Mouse (Mus musculus) testis, postnatal 14 days (tissue): ENCODE measurements around the gene Sema4d.
A peak's percentile ranks its signal among the peaks of the same experiment; 100 is the strongest.
"Not testable (repeated sequence)": the region's sequence is repeated elsewhere in the genome, so short reads cannot be mapped to it uniquely, and the experiment has no call there.

ENCODE experiments used
- DNase-seq: peaks from one replicate; pipeline ENCODE4 v3.0.0; 2021; ENCODE audit warnings: low spot score

The Sema4d gene

GRCm38 (mm10) chr13:51679332-51679731 is 114.2 kb downstream of the Sema4d start:
- DNase-seq = no peak

- no peak for DNase-seq
Observed at GRCm38 (mm10) chr13:51678687-51679086, 114.9 kb downstream of the Sema4d start.

- DNase-seq = no peak
Observed at GRCm38 (mm10) chr13:51677630-51678185, 115.8 kb downstream of the Sema4d start.

- DNase-seq = no peak
Observed at GRCm38 (mm10) chr13:51677041-51677440, 116.5 kb downstream of the Sema4d start.

- DNase-seq = no peak
Observed at GRCm38 (mm10) chr13:51676641-51677040, 116.9 kb downstream of the Sema4d start.

DNA sequence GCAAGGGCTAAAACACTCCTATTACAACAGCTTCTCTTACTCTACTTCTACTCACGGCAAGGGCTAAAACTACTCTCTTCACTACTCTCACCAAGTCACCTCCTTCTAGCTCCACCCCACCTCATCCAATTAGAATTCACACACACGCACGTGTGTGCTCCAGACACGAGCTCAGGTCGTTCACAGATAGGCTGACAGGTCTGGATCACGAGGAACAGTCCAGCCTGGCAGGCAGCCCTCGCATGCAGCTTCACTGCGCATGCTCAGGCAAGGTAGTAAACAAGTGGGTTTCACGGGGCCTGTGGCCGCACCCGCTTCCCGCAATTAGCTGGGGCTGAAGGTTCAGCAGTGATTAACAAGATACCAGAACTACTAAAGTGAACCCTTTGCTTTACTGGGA is 125.4 kb downstream of the Sema4d start:
- DNase-seq = not testable (repeated sequence)

- no peak for DNase-seq
Observed at GRCm38 (mm10) chr13:51663561-51663960, 130.0 kb downstream of the Sema4d start.

GRCm38 (mm10) chr13:51659573-51659972 is 134.0 kb downstream of the Sema4d start:
- DNase-seq = no peak

GRCm38 (mm10) chr13:51658094-51658493 is 135.5 kb downstream of the Sema4d start:
- DNase-seq = no peak

- DNase-seq = no peak
Observed at GRCm38 (mm10) chr13:51656516-51657235, 136.9 kb downstream of the Sema4d start.

DNA sequence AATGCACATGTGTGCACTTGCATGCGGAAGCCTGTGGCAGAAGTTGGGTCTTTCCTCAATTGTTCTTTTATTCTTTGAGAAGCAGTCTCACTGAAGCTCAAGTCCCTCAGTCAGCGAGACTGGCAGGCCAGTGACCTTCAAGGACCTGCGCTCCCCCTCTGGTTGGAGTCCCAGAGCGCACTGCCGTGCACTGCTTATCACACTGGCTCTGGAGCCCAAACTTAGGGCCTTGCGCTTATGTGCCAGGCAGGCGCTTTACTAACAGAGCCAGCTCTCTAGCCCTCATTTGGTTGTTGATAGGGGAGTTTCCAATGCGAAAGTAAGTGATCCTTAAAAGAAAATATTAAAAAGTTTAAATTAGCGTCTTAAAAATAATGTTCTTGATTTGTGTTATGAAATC is 139.6 kb downstream of the Sema4d start:
- DNase-seq = no peak

- no peak for DNase-seq
Observed at GRCm38 (mm10) chr13:51653159-51653558, 140.4 kb downstream of the Sema4d start.

DNA sequence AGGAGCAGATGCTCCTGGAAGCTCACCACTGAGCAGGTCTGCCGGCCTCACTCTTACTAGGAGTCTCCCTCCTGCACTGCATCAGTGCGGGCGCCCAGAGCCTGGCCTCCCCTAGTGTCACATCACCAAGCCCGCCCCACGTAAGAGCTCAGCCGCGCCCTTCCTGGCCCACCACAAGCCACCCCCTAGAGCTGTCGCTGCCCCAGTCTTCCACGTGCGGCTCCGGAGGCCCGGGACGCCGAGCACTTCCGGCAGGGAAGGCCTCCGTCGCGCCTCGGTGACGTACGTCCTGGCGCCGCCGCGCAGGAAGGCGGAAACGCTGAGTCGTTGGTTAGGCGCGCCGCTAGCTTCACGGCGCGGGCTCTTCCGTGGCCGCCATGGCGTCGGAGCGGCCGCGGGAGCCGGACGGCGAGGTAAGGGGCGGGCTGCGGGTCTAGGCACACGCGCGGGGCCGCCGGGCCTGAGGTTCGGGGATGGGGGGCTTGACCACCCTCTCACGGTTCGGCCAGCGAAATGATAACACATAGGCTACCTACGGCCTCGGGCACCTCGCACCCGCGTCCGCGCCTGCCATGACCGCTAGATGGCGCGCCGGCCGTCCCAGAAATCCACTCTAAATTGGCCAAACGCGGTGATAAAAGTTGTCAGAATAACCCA is 142.0 kb downstream of the Sema4d start, which contains the start of gene Secisbp2:
Gene Secisbp2, plus strand, starts transcription at position 290 of the 657 bp plus-strand sequence.
- peak; percentile 94 for DNase-seq

DNA sequence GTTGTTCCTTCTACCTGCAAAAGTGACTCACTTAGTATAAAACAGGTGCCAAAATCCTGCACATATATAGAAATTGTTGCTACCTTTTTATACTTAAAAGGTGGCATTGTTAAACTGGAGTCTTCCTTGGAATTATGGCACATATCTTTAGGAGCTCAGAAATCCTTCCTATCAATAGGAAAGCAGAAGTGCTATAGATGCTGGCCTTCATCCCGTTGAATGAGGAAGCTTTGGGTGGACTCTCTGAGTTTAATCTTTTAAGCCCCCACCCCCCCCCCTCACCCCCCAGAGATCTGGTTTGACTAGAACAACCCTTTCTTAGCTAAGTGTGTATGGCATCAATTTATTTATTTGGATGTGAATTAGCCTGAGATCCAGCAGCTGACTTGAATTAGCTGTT is 143.8 kb downstream of the Sema4d start:
- no peak for DNase-seq

GRCm38 (mm10) chr13:51648237-51648636 is 145.3 kb downstream of the Sema4d start:
- no peak for DNase-seq

DNA sequence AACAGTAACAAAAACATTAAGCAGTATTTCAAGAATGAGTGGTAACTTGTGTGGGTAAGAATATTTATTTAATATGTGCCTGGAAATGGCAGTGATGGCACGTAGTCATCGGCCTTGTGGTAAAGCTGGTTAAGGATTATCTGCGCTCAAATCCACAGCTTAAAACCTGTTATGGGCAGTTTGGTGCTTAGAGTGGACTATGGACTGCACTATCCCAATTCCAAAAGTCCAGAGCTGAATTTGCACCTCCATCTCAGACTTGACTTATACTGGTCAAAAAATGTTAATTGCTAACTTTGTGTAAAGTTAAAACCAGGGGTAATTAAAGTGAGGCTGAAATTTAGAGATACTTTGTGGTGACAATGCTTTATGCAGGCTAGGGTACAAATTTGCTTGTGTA is 145.8 kb downstream of the Sema4d start:
- no peak for DNase-seq

DNA sequence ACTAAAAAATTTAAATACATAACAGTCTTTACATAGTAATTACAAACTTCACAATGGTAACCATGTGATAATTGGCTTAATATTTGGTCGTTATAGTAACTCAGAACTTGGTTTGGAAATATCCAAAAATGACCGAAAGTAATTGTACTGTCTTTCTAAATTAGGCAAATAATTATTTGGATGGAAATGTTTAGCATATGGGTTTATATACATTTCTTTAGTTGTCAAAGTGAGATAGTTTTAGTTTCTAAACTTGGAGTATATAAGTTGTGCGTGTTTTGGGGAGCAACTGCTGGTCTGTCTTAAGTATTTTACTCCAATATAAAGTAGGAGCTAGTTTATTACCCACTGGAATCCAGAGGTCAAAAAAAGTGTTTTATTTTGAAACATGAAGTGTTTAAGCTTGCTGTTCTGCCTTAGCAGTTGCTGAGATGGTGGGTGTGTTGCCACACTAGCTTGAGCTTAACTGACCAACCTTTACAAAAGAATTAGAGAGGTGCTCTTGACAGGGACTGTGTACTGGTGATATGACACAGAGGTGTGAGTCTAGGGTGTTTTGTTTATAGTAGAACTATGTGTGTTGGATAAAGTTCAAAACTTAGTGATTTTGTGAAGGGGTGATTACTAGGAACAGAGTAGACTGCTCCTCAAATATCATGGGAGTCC is 147.1 kb downstream of the Sema4d start:
- no peak for DNase-seq

DNA sequence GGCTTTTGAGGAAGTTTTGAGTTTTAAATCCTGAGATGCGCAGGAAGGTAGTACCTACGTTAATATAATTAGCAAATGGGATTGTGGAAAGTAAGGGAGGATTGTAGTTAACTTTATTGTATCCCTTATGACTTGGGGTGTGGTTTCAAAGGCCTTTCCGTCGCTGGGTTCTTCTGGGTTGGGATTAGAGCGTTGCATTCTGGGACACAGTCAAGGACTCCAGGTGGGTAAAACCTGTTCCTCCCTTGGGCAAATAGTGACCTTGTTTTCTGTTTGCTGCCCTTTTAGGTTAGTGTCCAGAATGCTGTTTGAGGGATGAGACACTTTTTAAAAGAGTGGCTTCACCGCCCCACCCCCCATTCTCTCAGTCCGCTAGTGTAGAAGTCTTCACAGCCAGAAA is 147.7 kb downstream of the Sema4d start:
- no peak for DNase-seq

DNA sequence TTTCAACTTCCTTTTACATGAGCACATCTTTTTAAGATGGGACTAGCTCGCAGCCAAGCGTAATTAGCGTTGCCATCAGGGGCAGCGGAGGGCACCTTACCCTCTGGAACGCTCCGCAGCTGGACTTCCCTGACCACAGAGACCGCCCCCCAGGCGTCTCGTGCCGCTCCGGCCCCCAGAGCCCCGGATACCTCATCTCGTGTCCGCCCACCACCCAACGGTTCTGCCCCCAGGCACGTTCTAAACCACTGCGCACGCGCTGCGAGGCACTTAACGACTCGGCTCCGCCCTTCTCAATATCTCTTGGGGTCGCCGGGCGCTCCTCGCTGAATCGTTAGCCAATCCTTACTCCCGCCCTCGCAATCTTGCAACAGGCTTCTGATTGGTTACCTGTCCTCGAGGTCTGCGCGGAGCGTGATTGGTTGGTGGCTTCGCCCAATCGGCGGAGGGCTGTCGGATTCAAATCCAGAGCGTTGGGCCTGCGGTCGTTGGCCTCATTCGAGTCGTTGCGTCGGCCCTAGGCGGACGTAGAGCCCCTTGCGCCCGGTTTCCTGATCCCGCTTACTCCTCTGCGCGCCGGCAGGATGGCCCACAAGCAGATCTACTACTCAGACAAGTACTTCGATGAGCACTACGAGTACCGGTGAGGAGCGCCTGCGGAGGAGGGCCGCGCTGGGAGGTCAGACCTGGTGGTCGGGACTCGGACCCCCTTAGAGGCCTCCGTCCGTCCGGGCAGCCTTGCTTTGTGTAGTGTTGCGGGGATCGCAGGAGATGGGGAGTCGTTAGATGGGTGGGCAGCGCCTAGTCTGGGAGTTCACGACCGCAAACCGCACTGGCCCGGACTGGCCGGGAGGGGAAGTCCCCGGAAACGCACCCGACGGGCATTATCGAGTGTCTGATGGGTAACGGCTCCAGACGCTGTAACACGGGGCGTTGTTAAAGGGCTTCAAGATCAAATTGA is 148.4 kb downstream of the Sema4d start, which contains the start of gene Cks2:
Gene Cks2, plus strand, starts transcription at position 404 of the 961 bp plus-strand sequence.
- DNase-seq = peak; percentile 99

DNA sequence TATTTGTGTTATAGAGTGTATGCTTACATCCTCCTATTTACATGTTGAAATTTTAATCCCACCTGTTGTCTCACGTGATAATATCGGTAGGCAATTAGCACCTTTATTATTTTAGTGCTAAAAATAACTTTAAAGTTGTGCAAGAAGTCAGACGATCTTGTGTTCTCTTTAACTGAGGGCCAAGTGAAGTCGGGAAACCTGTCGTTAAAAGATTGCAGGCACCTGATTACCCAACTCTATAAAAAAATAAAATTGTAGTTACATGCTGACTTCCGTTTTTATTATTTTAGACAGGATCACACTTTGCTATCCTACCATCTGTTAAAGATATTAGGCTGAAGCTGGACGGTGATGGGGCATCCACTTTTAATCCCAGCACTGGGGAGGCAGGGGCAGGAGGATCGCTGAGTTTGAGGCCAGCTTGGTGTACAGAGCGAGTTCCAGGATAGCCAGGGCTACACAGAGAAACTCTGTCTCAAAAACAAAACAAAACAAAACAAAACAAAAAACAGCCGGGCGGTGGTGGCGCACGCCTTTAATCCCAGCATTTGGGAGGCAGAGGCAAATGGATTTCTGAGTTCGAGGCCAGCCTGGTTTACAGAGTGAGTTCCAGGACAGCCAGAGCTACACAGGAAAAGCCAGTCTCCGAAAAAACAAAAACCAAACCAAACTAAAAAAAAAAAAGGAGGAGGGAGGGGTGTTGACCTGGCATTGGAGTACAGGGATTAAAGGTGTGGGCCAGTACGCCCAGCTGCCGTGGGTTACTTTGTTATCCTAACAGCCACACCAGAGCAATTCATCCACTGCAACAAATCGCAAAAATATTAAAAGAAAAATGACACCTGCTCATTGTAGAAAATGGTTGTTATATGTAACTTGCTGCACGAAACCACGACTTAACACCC is 149.4 kb downstream of the Sema4d start:
- peak; percentile 26 for DNase-seq
